Mouse (Mus musculus) adrenal gland, adult 18-20 months (tissue): Measurements from ENCODE around the gene Tekt2. TPM values are rescaled to one million over a fixed set of nuclear protein-coding genes. Genes with fewer than 3 reads are reported as not detected.

Source experiments
- DNase-seq, 2 experiments: peaks; one replicate each; pipeline ENCODE4 v3.0.0; 2021 to 2022; ENCODE audit warnings: low spot score in 2 of 2
- total RNA-seq, 2 experiments: library from RNA; stranded (reverse); gene quantifications; 1 replicate in 1 of 2; 2 replicates in 1 of 2; pipeline ENCODE4 v1.2.3; 2021

Gene Tekt2
- total RNA-seq, 2 experiments from 2014 or later = 2.8 to 4.5 TPM

DNA sequence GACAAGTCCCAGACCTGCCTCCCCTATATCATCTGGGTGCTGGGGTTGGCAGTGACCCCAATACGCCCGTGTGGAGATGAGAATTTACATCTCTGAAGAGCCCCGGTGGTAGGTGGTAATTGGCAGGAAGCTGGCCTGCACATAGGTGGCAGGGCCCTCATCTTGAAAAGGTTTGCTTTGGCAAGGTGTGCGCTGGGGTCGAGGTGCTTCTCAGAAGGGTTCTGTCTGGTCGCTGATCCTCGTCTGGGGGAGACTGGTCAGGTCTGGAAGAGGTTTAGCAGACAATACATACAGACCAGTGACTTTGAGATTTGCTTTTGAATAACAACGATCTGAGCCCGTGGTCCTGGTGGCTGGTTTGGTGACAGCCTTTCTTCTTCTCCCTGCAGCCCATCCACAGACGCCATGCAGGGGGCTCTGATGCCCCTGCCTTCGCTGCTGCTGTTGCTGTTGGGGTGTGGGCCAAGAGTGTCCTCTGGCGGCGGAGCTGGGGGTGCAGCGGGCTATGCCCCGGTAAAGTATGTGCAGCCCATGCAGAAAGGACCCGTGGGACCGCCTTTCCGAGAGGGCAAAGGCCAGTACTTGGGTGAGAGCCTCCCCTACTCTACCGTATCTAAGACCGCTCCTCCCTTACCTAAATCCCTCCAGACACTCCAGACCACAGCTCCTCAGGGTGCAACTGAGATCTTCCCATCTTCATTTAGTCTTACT lies 16.1 kb downstream of the Tekt2 start:
- no peak for DNase-seq

GRCm38 (mm10) chr4:126306827-126307226 lies 18.7 kb downstream of the Tekt2 start:
- no peak for DNase-seq

DNA sequence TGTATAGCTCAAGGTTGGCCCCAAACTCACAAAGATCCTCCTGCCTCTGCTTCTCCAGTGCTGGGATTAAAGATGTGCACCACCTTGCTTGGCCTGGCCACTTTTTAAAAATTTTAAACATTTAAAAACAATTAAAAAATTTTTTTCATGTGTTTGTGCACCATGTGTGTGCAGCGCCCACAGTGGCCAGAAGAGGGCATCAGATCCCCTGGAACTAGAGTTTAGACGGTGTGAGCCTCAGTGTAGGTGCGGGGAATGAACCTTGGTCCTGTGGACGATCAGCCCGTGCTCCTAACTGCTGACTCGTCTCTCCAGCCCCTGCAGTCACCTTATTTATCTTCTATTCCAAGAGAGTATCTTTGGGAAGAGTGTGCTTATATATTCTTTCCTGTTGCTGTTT lies 19.4 kb downstream of the Tekt2 start:
- no peak for DNase-seq

DNA sequence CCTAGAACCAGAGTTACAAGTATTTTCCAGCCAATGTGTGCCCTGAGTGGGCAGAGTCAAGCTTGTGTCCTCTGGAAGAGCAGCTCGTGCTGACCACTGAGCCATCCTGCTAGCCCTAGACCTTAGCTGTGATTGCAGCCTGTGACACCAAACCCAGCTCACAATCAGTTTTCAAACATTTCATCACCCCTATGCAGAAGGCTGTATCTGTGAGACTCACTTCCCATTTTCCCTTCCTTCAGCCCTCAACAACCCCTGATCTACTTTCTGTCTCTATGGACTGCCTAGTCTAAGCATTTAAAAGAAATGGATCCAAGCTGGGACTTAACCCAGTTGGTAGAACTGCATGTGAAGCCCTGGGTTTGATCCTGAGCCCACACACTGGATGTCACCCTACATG lies 20.1 kb downstream of the Tekt2 start:
- DNase-seq = no peak

DNA sequence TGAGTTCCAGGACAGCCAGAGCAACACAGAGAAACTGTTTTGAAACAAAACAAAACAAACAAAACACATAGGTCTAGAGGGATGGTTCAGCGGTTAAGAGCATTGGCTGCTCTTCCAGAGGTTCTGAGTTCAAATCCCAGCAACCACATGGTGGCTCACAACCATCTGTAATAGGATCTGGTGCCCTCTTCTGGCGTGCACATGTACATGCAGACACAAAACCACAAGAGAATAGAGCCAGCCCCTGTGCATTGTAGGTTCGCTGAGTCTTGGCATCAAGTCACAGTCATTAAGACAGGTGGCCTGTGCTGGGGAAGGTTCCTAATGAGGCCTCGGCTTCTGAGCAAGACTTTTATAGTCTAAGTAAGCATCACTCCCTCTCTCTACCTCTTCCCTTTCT lies 21.6 kb downstream of the Tekt2 start:
- DNase-seq = no peak

DNA sequence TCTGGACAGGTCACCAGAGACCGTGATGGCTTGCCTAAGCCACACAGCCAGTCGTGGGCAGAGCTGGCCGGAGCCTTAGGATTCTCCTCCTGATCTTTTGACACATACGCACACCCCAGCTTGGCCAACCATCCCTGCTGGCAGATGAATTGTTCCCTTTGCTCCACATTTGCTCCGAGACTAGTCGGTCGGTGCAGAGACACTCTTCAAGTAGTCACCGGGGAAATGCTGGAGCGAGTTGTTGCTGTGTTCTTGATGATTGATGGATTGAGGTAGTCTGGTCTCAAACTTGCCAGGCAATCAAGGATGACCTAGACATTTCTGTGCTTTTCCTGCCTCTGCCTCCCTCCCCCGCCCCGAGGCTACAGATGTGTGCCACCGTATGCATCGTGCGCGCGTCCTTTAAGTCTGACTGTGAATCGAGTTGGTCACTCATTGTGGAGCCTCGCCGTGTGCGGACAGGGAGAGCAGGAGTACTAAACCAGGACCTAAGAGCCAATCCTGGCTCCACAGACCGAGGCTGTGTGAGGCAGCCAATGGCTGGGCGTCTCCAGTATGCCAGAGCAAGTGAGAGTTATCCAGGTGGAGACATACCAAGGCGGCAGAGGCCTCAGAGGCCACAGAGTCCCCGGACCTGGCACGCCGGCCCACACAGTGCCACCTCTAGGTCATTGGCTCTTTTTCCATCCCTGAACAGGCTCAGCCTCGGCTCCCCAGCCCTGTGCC lies 23.7 kb downstream of the Tekt2 start:
- no peak for DNase-seq

- DNase-seq = no peak
Measured at GRCm38 (mm10) chr4:126300916-126301583, 24.4 kb downstream of the Tekt2 start.

- peak; percentile 61 to 64 for DNase-seq
Measured at GRCm38 (mm10) chr4:126296617-126297101, 28.8 kb downstream of the Tekt2 start.

- no peak for DNase-seq
Measured at GRCm38 (mm10) chr4:126295937-126296336, 29.6 kb downstream of the Tekt2 start.

DNA sequence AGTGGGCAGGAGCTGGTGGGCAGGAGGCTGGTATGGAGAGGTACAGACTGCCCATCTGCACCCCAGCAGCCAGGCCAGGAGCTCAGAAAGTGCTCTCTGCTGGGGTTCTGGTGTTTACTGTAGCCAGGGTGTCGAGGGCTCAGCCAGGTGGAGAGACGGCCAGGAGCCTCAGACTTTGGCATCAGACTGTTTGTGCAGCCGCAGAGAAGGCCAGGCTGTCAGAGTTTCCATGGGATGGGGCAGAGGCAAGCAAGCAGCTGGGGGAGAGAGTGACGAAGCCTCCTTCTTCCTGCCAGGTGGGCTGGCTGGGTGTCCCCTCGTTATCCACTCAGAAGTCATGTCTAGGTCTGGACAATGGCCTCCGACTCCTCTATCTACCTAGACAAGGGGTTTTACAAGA lies 30.3 kb downstream of the Tekt2 start:
- DNase-seq = no peak

- DNase-seq = no peak
Measured at GRCm38 (mm10) chr4:126291196-126291595, 34.3 kb downstream of the Tekt2 start.

GRCm38 (mm10) chr4:126290314-126290713 lies 35.2 kb downstream of the Tekt2 start:
- DNase-seq = no peak

DNA sequence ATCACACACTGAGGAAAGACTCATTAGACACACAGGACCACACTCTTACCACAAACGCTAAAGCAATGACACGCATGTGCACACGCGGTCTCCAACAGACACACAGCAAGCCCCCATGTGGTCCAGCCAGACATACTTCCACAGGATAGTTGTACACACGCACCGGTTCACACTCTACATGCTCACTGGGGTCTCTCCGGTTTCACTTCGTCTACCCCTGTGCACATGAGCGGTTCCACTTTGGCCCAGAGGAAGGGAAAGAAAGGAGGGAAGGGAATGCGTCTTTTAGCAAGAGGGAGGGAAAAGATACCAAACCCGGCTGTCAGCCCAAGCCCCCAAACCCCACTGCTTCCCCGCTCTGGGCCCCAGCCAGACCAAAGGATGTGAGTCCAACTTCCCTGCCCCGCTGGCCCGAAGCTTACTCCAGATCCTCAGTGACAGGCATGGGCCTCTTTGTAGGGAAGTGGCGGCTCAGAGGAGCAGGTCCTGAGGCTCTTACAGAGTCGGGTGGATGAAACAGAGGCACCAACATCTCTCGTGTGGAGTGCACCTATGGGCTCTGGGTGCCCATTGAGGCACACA lies 37.3 kb downstream of the Tekt2 start:
- no peak for DNase-seq

DNA sequence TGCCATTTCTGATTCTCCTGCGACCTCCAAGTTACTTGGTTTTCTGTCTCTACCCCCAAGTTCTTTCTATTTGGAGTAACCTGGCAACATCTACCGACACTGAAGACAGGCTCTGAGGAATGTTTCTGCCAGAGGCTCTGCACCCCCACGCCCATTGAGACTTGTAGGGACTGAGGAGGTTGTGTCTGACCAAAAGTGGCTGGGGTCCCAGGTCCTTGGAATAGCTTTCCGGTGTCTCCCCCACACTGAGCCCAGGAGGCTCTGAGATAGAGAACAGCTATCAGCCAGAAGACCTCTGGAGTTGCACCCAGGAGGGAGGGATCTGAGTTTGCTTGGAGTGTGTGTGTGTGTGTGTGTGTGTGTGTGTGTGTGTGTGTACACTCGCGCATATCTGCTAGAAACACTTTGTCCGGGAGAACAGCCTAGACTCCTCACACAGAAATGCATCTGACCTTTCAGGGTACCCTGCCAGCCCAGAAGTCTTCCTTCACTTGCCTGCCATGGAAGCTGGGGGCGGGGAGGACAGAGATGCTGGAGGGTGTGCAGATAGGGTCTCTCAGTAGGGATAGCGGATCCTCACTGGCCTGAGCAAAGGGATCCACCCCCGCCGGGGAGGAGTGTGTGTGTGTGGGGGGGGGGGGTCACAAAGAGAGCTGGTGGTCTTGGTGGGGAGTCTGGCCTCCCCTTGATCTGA lies 38.0 kb downstream of the Tekt2 start:
- no peak for DNase-seq

GRCm38 (mm10) chr4:126286492-126286891 lies 39.0 kb downstream of the Tekt2 start, which contains the start of gene Col8a2:
Col8a2 (plus strand) TSS chr4:126286793.
- DNase-seq = peak in 1 of 2 experiments; percentile 44

GRCm38 (mm10) chr4:126283582-126283981 lies 41.9 kb downstream of the Tekt2 start:
- DNase-seq = no peak

GRCm38 (mm10) chr4:126281706-126282105 lies 43.8 kb downstream of the Tekt2 start:
- DNase-seq = no peak

- no peak for DNase-seq
Measured at GRCm38 (mm10) chr4:126278961-126279360, 46.5 kb downstream of the Tekt2 start.

- no peak for DNase-seq
Measured at GRCm38 (mm10) chr4:126278565-126278915, 46.9 kb downstream of the Tekt2 start.

- peak in 1 of 2 experiments; percentile 49 for DNase-seq
Measured at GRCm38 (mm10) chr4:126277906-126278564, 47.5 kb downstream of the Tekt2 start.
